Mouse (Mus musculus): ENCODE measurements at regions not wholly inside any gene's neighbourhood (a gene's known extent, or its start where the extent isn't known, plus 50 kb on each side); places are given as distances from the start of the nearest gene placed in this dataset.

DNA sequence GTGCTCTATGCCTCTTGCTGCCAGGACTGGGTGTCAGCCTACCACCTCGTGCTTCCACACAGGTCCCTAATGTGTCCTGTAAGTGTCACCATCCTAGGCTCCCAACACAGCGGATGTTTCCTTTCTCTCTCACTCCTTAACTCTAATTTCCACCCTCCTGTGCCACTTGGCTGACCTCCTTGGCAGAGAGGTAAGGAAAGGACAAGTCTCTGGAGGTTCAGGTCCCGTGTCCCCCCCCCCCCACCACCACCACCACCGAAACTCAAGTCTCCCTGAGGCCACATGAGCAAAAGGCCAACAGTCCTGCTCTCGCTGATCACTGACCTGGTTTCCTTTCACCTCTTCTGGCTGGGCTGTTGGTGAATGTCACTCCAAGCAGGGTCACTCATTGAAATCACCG is 189.0 kb downstream of the Zfp36l1 start:
- no peak for TF ChIP-seq CTCF (IDR thresholded peaks at IDR 0.05; ENCODE audit: extremely low read depth, insufficient read length, insufficient replicate concordance, low read depth, low read length)
- no peak for TF ChIP-seq POLR2A (IDR thresholded peaks at IDR 0.05; ENCODE audit: low read depth, low read length)

All from small intestine, adult 2 months (tissue).